ENCODE assay signal across 9 mouse cellular contexts in the genomic region with DNA sequence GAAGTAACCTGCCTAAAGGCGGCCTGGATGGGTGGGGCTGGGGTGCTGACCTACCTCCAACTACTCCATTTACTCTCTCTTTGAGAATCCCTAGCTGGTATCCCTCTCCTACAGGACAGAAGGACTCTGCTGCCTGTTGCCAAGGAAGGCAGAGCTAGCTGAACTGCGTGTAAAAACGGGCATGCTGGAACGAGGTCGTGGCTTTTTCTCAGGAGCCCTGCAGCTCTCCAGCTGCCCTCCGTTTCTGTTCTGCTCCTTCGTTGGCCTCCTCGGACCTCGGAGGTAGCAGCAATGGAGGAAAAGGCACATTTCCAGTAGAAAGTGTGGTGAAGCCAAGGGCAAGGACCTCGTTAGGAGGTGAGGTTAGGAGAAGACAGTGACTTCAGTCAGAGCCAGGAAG. TPM values are rescaled to one million over a fixed set of nuclear protein-coding genes. Genes with fewer than 3 reads are reported as not detected.
DNase-seq lines count a peak whose midpoint lies in the region; ATAC-seq lines count a peak whose summit lies in the region.
"Had no signal": no experiment of that assay in that cellular context is flagged by ENCODE, and none has a peak within 500 bp of the region (broad histone marks: within the 10 kb centered on the region; RNA-seq: fewer than 3 reads in every experiment).

No protein-coding gene starts in this region.

- no peaks in the 10 kb centered on the region for H3K9me3 ChIP-seq in hindbrain, embryonic 10.5 days
- H3K9me3 ChIP-seq in hindbrain, embryonic 11.5 days (ENCODE audit: control insufficient read depth, low read length) = no peaks in the 10 kb centered on the region
- H3K9me3 ChIP-seq in forebrain, embryonic 11.5 days (ENCODE audit: control insufficient read depth, low read length) = no peaks in the 10 kb centered on the region
- H3K9me3 ChIP-seq in limb, embryonic 13.5 days = no peaks in the 10 kb centered on the region
- H3K9me3 ChIP-seq: megakaryocyte, embryonic 14.5 days had no signal

- no peak overlapping the region for H3K9ac ChIP-seq in hindbrain, embryonic 11.5 days (ENCODE audit: low read depth, low read length)
- peak overlapping the region; percentile 16; the same call in 1 of the 2 replicates for H3K9ac ChIP-seq in forebrain, embryonic 11.5 days (ENCODE audit: low read length)
- peak overlapping the region; percentile 48 for H3K9ac ChIP-seq in limb, embryonic 13.5 days

- H3K4me3 ChIP-seq in hindbrain, embryonic 10.5 days = peak overlapping the region; percentile 29
- H3K4me3 ChIP-seq in hindbrain, embryonic 11.5 days (ENCODE audit: low read depth, low read length) = no peak overlapping the region
- no peak overlapping the region for H3K4me3 ChIP-seq in forebrain, embryonic 11.5 days (ENCODE audit: low read depth, low read length)
- peak overlapping the region; percentile 23 for H3K4me3 ChIP-seq in limb, embryonic 13.5 days
- H3K4me3 ChIP-seq: megakaryocyte, embryonic 14.5 days had no signal

- no peak overlapping the region for H3K4me2 ChIP-seq in hindbrain, embryonic 11.5 days (replicated peaks; ENCODE audit: low read depth, low read length)
- no peak overlapping the region for H3K4me2 ChIP-seq in forebrain, embryonic 11.5 days (ENCODE audit: low read depth, low read length, severe bottlenecking)
- peak overlapping the region; percentile 51 for H3K4me2 ChIP-seq in limb, embryonic 13.5 days (replicated peaks)

- H3K27me3 ChIP-seq in hindbrain, embryonic 10.5 days (ENCODE audit: insufficient read depth, poor library complexity, severe bottlenecking) = no peaks in the 10 kb centered on the region
- no peaks in the 10 kb centered on the region for H3K27me3 ChIP-seq in hindbrain, embryonic 11.5 days (ENCODE audit: control insufficient read depth, insufficient read depth, low read length)
- H3K27me3 ChIP-seq in forebrain, embryonic 11.5 days (ENCODE audit: control insufficient read depth, insufficient read depth, low read length) = no peaks in the 10 kb centered on the region
- H3K27me3 ChIP-seq in limb, embryonic 13.5 days = no peaks in the 10 kb centered on the region

- peaks cover 73% of the 10 kb centered on the region for H3K36me3 ChIP-seq in hindbrain, embryonic 10.5 days
- peaks cover 23% of the 10 kb centered on the region for H3K36me3 ChIP-seq in hindbrain, embryonic 11.5 days (ENCODE audit: control insufficient read depth, insufficient read depth, low read length)
- H3K36me3 ChIP-seq in forebrain, embryonic 11.5 days (ENCODE audit: control insufficient read depth, insufficient read depth, low read length) = peaks cover 22% of the 10 kb centered on the region
- H3K36me3 ChIP-seq in limb, embryonic 13.5 days = peaks cover 49% of the 10 kb centered on the region

- peak overlapping the region; percentile 69 for H3K27ac ChIP-seq in hindbrain, embryonic 10.5 days
- no peak overlapping the region for H3K27ac ChIP-seq in hindbrain, embryonic 11.5 days (ENCODE audit: low read depth, low read length)
- no peak overlapping the region for H3K27ac ChIP-seq in forebrain, embryonic 11.5 days (ENCODE audit: low read depth, low read length)
- H3K27ac ChIP-seq in limb, embryonic 13.5 days = peak overlapping the region; percentile 81

- ATAC-seq in hindbrain, embryonic 11.5 days (ENCODE audit: low FRiP score) = no peak
- no peak for ATAC-seq in forebrain, embryonic 11.5 days (replicated peaks; ENCODE audit: low FRiP score)
- ATAC-seq in limb, embryonic 13.5 days (ENCODE audit: low FRiP score, low read depth) = no peak
- ATAC-seq in CD4-positive, CD25-positive, alpha-beta regulatory T cell, adult 4 months = no peak

- H3K4me1 ChIP-seq in hindbrain, embryonic 10.5 days (replicated peaks) = peaks cover 50% of the 10 kb centered on the region
- H3K4me1 ChIP-seq in hindbrain, embryonic 11.5 days (replicated peaks; ENCODE audit: control insufficient read depth, insufficient read depth, low read length) = peaks cover 19% of the 10 kb centered on the region
- peaks cover 31% of the 10 kb centered on the region for H3K4me1 ChIP-seq in forebrain, embryonic 11.5 days (replicated peaks; ENCODE audit: control insufficient read depth, insufficient read depth, low read length)
- peaks cover 56% of the 10 kb centered on the region for H3K4me1 ChIP-seq in limb, embryonic 13.5 days

- DNase-seq in hindbrain, embryonic 10.5 days (ENCODE audit: low spot score) = no peak
- no peak for DNase-seq in hindbrain, embryonic 11.5 days (ENCODE audit: low spot score)
- DNase-seq in cerebellum, adult 8-10 months = peak; percentile 59
- DNase-seq in forebrain, embryonic 11.5 days (ENCODE audit: low spot score) = no peak
- DNase-seq in B cell, adult 2 months = no peak
- DNase-seq in thymus, postnatal 0 days (ENCODE audit: low spot score) = no peak

- 60% methylated on average over 10 of the region's 10 CpGs for WGBS in hindbrain, embryonic 10.5 days
- 62% methylated on average over 10 of the region's 10 CpGs for WGBS in hindbrain, embryonic 11.5 days
- 64% methylated on average over 10 of the region's 10 CpGs for WGBS in forebrain, embryonic 11.5 days
- 50% methylated on average over 10 of the region's 10 CpGs for WGBS in limb, embryonic 13.5 days

RNA-seq across cellular contexts. Expression of a gene that starts 11.7 kb away (rescaled TPM):
- polyA plus RNA-seq in hindbrain, embryonic 10.5 days (2016; fragmentation: Nextera tagmentation; extraction: Ambion mirVana) = 133 and 155 TPM in 2 replicates
- polyA plus RNA-seq in hindbrain, embryonic 11.5 days (2014; fragmentation: Nextera tagmentation; extraction: Ambion mirVana) = 97.4 and 104 TPM in 2 replicates
- polyA plus RNA-seq in forebrain, embryonic 11.5 days (2014; fragmentation: Nextera tagmentation; extraction: Ambion mirVana) = 162 and 176 TPM in 2 replicates
- 130 and 144 TPM in 2 replicates for polyA plus RNA-seq in limb, embryonic 13.5 days (2015; fragmentation: Nextera tagmentation; extraction: Ambion mirVana)
- 1 to 10 TPM in 1 of 2 experiments, under 1 TPM in 1; 0.85 to 2.8 TPM for polyA plus RNA-seq in CD4-positive, CD25-positive, alpha-beta regulatory T cell, adult 4 months (2017; shearing (Covaris generic))
- 19.0 and 19.4 TPM in 2 replicates for polyA plus RNA-seq in thymus, postnatal 0 days (2015; fragmentation: Nextera tagmentation; extraction: Ambion mirVana)

RNA-seq across cellular contexts. Expression of a gene that starts 19.5 kb away (rescaled TPM):
- polyA plus RNA-seq in hindbrain, embryonic 10.5 days (2016; fragmentation: Nextera tagmentation; extraction: Ambion mirVana) = 34.9 and 46.6 TPM in 2 replicates
- 38.5 and 40.4 TPM in 2 replicates for polyA plus RNA-seq in hindbrain, embryonic 11.5 days (2014; fragmentation: Nextera tagmentation; extraction: Ambion mirVana)
- 43.2 and 47.6 TPM in 2 replicates for polyA plus RNA-seq in forebrain, embryonic 11.5 days (2014; fragmentation: Nextera tagmentation; extraction: Ambion mirVana)
- polyA plus RNA-seq in limb, embryonic 13.5 days (2015; fragmentation: Nextera tagmentation; extraction: Ambion mirVana) = 8.4 and 10.4 TPM in 2 replicates
- 10 to 100 TPM; 21.7 to 39.5 TPM for polyA plus RNA-seq in CD4-positive, CD25-positive, alpha-beta regulatory T cell, adult 4 months (2017; shearing (Covaris generic))
- polyA plus RNA-seq in thymus, postnatal 0 days (2015; fragmentation: Nextera tagmentation; extraction: Ambion mirVana) = 4.9 and 5.6 TPM in 2 replicates

RNA-seq across cellular contexts. Expression of a gene that starts 27.4 kb away (rescaled TPM):
- polyA plus RNA-seq in hindbrain, embryonic 10.5 days (2016; fragmentation: Nextera tagmentation; extraction: Ambion mirVana) = 29.7 and 40.1 TPM in 2 replicates
- 28.3 and 31.2 TPM in 2 replicates for polyA plus RNA-seq in hindbrain, embryonic 11.5 days (2014; fragmentation: Nextera tagmentation; extraction: Ambion mirVana)
- 26.7 and 27.5 TPM in 2 replicates for polyA plus RNA-seq in forebrain, embryonic 11.5 days (2014; fragmentation: Nextera tagmentation; extraction: Ambion mirVana)
- 22.8 and 25.8 TPM in 2 replicates for polyA plus RNA-seq in limb, embryonic 13.5 days (2015; fragmentation: Nextera tagmentation; extraction: Ambion mirVana)
- polyA plus RNA-seq in CD4-positive, CD25-positive, alpha-beta regulatory T cell, adult 4 months (2017; shearing (Covaris generic)) = 10 to 100 TPM; 13.5 to 18.4 TPM
- 13.5 and 14.2 TPM in 2 replicates for polyA plus RNA-seq in thymus, postnatal 0 days (2015; fragmentation: Nextera tagmentation; extraction: Ambion mirVana)

RNA-seq across cellular contexts. Expression of a gene that starts 28.4 kb away (rescaled TPM):
- 23.7 and 28.5 TPM in 2 replicates for polyA plus RNA-seq in hindbrain, embryonic 10.5 days (2016; fragmentation: Nextera tagmentation; extraction: Ambion mirVana)
- 16.5 and 17.8 TPM in 2 replicates for polyA plus RNA-seq in hindbrain, embryonic 11.5 days (2014; fragmentation: Nextera tagmentation; extraction: Ambion mirVana)
- polyA plus RNA-seq in forebrain, embryonic 11.5 days (2014; fragmentation: Nextera tagmentation; extraction: Ambion mirVana) = 26.9 and 29.8 TPM in 2 replicates
- 6.4 and 6.5 TPM in 2 replicates for polyA plus RNA-seq in limb, embryonic 13.5 days (2015; fragmentation: Nextera tagmentation; extraction: Ambion mirVana)
- 1 to 10 TPM; 5.2 to 5.6 TPM for polyA plus RNA-seq in CD4-positive, CD25-positive, alpha-beta regulatory T cell, adult 4 months (2017; shearing (Covaris generic))
- polyA plus RNA-seq in thymus, postnatal 0 days (2015; fragmentation: Nextera tagmentation; extraction: Ambion mirVana) = 1.2 TPM in 2 replicates

RNA-seq across cellular contexts. Expression of a gene that starts 40.4 kb away (rescaled TPM):
- polyA plus RNA-seq in hindbrain, embryonic 10.5 days (2016; fragmentation: Nextera tagmentation; extraction: Ambion mirVana) = 16.4 and 18.5 TPM in 2 replicates
- 9.4 and 10.7 TPM in 2 replicates for polyA plus RNA-seq in hindbrain, embryonic 11.5 days (2014; fragmentation: Nextera tagmentation; extraction: Ambion mirVana)
- 14.2 and 16.2 TPM in 2 replicates for polyA plus RNA-seq in forebrain, embryonic 11.5 days (2014; fragmentation: Nextera tagmentation; extraction: Ambion mirVana)
- 17.4 and 18.7 TPM in 2 replicates for polyA plus RNA-seq in limb, embryonic 13.5 days (2015; fragmentation: Nextera tagmentation; extraction: Ambion mirVana)
- 10 to 100 TPM; 34.9 to 63.5 TPM for polyA plus RNA-seq in CD4-positive, CD25-positive, alpha-beta regulatory T cell, adult 4 months (2017; shearing (Covaris generic))
- 16.4 and 17.7 TPM in 2 replicates for polyA plus RNA-seq in thymus, postnatal 0 days (2015; fragmentation: Nextera tagmentation; extraction: Ambion mirVana)

Comparison
In these comparisons a context has a peak if more than half of its experiments do, and no peak if none do; other contexts are left out.
1. H3K27ac ChIP-seq: peak in hindbrain, embryonic 10.5 days (single experiment) and limb, embryonic 13.5 days (single experiment); none in hindbrain, embryonic 11.5 days (single experiment) and forebrain, embryonic 11.5 days (single experiment).
2. H3K4me3 ChIP-seq: peak in hindbrain, embryonic 10.5 days (single experiment) and limb, embryonic 13.5 days (single experiment); none in hindbrain, embryonic 11.5 days (single experiment) and forebrain, embryonic 11.5 days (single experiment).